Mouse (Mus musculus) mouse embryonic stem cell (cell line): Measurements from ENCODE around the gene Ugt1a10.
"Not testable (repeated sequence)": the region's sequence is repeated elsewhere in the genome, so short reads cannot be mapped to it uniquely, and the experiment has no call there.

Experiments used
- in situ Hi-C, 2 experiments: fragments of 300-500 bp; cut with MboI; formaldehyde crosslinking; loops; 1 replicate in 1 of 2; 3 replicates in 1 of 2; pipeline ENCODE4 v1.14.3; 2019 to 2020; ENCODE audit warnings: low sequenced_read_pairs in 2 of 2, low pct_unique_long_range_greater_than_20kb in 1 of 2, mixed read lengths in 1 of 2; ENCODE audit not compliant: unreplicated experiment in 1 of 2

The Ugt1a10 gene

GRCm38 (mm10) chr1:88223591-88223990 lies 168.4 kb downstream of the Ugt1a10 start:
- in situ Hi-C loops: loop anchor here in 1 of 2 experiments (5.0 kb wide), 1 partner anchor 84 kb away; no protein-coding TSS in a partner anchor

DNA sequence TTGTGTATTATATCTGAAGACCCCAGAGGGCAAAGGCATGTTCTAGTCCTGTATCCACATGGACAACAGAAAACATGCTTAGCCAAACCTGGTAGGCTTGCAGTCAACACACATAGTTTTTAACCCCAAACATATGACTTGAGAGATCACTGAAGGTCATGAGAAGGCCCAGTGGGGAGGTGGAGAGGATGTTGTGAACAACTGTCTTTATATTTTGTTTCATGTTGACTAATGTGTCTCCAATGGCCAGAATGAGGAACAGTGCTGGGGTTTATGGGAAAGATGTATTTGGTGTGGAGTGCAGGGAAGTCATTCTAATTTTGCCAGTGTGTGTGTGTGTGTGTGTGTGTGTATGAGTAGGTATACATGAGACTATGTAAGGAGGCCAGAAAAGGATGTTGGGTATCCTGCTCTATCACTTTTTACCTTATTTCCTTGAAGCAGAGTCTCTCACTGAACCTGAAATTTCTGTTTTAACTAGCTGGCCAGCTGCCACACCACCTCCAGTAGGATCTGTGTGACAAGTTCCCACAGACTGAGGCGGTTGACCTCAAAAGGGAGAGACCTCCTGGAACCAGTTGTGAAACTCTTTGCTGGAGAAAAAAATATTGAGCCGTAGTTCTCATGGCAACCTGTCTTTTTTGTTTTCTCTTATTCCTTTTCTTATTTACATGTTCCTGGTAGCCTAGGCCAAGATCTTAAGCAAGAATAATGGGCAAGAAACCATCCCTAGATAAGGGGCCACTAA lies 169.0 kb downstream of the Ugt1a10 start:
- in situ Hi-C loops: loop anchor here in 1 of 2 experiments (5.0 kb wide), 1 partner anchor 83 kb away; no protein-coding TSS in a partner anchor

DNA sequence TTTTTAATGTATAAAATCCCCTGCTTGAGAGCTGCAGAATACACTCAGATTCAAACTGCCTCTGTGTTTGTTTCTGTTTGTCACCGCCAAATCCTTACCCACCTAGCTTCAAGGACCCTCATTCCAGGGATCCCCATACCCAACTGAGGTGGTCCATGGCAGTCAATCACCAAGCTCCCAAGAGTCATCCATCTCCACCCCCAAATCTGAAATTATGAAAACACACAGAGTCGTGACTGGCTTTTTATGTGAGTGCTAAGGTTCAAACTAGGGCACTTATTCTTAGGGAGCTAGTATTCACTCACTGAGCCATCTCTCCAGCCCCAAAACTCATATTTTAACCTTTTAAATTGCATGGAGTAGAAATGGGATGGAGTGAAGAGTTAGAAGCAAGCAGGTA lies 170.1 kb downstream of the Ugt1a10 start:
- in situ Hi-C loops: not testable (repeated sequence)

GRCm38 (mm10) chr1:88225741-88226140 lies 170.6 kb downstream of the Ugt1a10 start:
- in situ Hi-C loops: no loop called here

DNA sequence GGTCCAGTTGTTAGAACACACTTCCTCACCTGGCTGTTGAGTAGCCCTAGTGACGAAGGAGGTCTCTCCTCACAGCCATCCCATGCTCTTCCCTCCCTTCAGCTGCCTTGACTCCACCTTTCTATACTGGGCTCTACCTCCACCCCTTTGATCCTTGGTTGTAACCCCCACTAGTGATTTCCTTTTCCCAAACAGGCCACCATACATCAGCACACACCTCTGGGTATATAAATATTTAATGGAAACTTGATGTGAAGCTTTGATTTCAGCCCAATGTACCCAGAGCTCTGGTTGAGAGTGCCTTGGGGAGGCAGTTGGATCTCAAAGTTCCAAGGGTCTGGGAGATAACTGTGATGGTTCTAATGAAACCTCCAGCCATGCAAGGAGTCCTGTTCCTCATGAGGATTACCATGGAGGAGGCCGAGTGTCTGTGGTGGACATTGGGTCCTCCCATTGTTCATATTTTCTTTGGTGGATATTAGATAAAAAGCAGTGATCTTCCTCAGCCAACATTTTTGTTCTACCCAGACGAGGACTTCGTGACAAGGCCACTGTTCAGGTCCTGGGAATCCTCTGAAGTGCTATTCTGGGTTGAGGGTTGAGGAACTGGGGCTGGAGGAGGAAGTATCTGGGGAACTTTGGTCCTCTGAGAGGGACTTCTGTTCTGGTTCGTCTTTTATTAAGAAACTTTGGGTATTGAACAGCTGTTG lies 171.6 kb downstream of the Ugt1a10 start, which contains the start of gene Mroh2a:
Gene Mroh2a, plus strand, starts transcription at position 317 of the 710 bp plus-strand sequence.
- in situ Hi-C loops: no loop called here

DNA sequence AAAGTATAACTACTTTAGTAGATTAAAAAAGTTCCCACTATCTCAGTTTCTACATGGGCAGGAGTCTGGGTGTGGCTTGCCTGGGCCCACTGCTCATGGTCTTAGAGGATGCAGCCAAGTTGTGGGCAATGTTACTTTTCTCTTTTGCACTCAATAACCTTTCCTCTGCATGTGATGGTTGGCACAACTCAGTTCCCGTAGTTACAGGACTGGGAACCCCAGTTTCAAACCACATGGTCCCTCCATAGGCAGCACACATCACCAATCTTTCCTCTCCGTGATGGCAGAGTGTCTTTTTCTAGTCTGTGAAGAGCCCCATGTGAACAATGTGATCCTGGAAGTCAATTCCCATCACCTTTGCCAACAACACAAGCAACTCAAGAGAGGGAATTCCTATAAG lies 172.3 kb downstream of the Ugt1a10 start:
- in situ Hi-C loops: no loop called here

DNA sequence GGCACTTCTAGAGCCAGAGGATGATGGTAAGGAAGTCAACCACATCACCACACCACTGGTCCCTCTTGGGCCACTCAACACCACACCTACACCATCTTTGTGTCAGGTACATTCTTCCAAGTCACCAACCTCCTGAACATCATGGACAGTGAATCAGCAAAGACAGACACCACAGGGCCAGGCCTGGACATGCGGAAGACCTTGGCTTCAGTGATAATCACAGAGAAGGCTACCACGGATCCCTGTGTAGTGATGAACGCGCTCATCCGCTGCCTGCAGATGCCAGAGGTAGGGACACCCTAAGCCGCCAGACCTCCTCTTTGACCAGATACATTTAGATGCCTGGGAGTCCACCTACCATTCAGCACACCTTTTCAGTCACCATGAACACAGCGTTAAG lies 172.9 kb downstream of the Ugt1a10 start:
- in situ Hi-C loops: no loop called here

DNA sequence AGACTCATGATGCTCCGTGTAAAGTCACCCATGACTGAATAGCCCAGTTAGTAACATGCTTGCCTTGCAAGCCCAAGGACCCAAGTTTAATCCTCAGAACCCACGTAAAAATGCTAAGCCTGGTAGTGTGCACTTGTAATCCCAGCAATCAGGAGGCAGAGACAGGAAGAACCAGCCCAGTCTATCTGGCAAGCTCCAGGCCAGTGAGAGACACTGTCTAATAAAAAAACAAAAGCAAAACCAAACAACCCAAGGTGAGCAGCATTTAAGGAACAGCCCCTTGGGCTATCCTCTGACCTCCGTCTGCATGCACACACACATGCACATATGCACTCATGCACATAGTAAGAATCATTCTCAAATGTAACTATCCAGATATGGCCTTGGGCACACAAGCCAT lies 174.4 kb downstream of the Ugt1a10 start:
- in situ Hi-C loops: no loop called here

DNA sequence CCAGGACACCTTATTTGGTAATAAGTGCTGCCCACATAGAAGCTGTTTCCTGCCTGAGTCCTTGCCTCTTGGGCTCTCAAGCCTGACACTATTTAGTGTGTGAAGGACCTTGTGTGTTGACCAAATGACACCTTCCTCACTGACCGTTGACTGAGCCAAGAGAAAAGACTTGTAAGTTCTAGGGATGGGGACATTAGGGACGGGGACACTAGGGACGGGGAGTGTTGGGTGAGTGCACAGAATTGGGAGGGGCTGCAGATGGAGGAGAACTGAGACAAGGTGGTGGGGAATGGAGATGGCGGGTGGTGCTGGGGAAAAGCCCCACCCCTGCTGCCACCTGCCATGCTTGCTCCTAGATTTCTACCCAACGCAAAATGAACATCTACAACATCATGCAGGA lies 174.8 kb downstream of the Ugt1a10 start:
- in situ Hi-C loops: no loop called here

DNA sequence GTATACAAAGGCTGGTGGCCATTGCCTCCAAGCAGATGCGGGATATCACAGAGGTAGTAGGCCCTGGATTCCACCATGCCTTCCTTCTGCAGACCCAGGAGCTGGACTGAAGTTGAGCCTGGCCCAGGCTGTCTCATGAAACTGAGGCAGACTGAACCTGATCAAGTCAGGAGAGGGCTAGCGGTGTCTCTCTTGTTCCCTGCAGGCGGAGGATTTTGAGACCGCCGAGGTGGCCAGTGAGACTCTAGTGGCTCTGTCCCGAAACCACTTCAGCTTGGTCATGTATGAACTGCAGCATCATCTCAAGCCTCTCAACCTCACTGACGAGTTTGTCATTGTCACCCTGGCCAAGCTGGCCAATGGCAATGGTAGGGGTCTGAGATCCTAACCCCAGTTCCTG lies 175.2 kb downstream of the Ugt1a10 start:
- in situ Hi-C loops: no loop called here

GRCm38 (mm10) chr1:88230981-88231802 lies 176.0 kb downstream of the Ugt1a10 start:
- in situ Hi-C loops: no loop called here

DNA sequence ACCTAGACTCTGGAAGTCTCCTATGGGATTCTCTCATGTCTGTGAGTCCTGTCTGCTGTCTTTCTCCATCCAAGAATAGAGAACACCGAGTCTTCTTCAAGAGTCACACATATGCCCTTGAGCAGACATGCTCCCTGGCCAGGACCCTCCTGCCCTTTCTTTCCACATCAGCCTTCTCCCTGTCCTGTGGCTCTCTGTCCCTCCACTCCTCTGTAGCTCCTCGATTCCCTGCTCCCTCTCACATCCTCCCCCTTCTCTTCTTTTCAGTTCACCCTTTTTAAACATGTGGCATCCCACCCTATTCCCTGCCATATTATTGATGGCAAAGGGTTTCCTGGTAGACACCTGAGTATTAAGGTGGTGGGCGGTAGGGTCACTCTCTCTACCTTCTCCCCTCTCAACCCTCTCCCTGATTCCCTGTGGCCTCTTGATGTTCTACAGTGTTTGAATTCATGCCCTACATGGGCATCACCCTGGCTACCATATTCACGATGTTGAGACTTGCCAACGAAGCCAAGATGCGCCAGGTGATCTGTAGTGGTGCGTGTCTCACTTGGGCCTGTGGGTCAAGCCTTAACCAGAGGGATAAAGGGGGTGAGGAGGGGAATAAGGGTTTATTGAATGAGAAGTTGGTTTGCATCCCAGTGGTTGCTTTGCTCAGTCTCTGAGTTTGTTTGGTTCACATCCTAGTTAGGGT lies 176.8 kb downstream of the Ugt1a10 start:
- in situ Hi-C loops: no loop called here

GRCm38 (mm10) chr1:88232664-88233380 lies 177.6 kb downstream of the Ugt1a10 start:
- in situ Hi-C loops: no loop called here

GRCm38 (mm10) chr1:88233421-88234247 lies 178.4 kb downstream of the Ugt1a10 start:
- in situ Hi-C loops: no loop called here

GRCm38 (mm10) chr1:88234248-88234610 lies 179.0 kb downstream of the Ugt1a10 start:
- in situ Hi-C loops: no loop called here

DNA sequence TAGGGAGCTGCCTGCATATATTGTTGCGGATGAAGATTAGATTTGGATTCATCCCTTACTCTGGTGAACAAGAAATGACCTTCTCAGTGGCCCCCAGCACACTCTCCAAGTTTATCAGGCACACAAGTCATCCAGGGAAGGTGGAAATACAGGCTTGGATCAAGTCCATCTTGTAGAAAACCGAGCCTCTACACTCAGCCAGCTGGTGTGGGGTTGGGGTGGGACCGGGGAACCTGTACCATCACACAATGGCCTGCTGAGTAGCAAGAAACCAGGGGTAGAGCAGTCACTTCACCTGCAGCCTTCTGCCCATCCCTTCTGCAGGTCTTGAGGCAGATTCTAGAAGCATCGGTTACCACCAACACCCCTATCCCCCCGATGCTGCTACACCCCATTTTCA lies 179.5 kb downstream of the Ugt1a10 start:
- in situ Hi-C loops: no loop called here
